Mouse (Mus musculus) heart, embryonic 13.5 days (tissue): ENCODE measurements around the gene Med21. TPM values are rescaled to one million over a fixed set of nuclear protein-coding genes. Genes with fewer than 3 reads are reported as not detected.

Experiments
- ATAC-seq: fragments of 200-750 bp; cut with Nextera tagmentation; 2 replicates; pipeline ENCODE4 v1.8.0; 2017; ENCODE audit warnings: moderate TSS enrichment; ENCODE audit not compliant: insufficient number of reproducible peaks, low FRiP score, low TSS enrichment; ENCODE audit errors: extremely low read depth
- H3K27ac ChIP-seq: fragments of 300-500 bp; sonication (generic); replicated peaks from 2 replicates; pipeline ENCODE4 v1.5.1; 2015; ENCODE audit warnings: moderate library complexity, mild to moderate bottlenecking, inconsistent platforms
- H3K27me3 ChIP-seq: fragments of 300-500 bp; sonication (generic); replicated peaks from 2 replicates; pipeline ENCODE4 v1.6.1; 2015; ENCODE audit warnings: mild to moderate bottlenecking, inconsistent platforms
- H3K36me3 ChIP-seq: fragments of 300-500 bp; sonication (generic); 2 replicates; pipeline ENCODE4 v1.6.1; 2015; ENCODE audit warnings: mild to moderate bottlenecking, inconsistent platforms
- H3K4me1 ChIP-seq: fragments of 300-500 bp; sonication (generic); 2 replicates; pipeline ENCODE4 v1.6.1; 2015; ENCODE audit warnings: inconsistent platforms
- H3K4me2 ChIP-seq: fragments of 300-500 bp; sonication (generic); 2 replicates; pipeline ENCODE4 v1.6.1; 2015; ENCODE audit warnings: inconsistent platforms, mild to moderate bottlenecking, moderate library complexity
- H3K4me3 ChIP-seq: fragments of 300-500 bp; sonication (generic); 2 replicates; pipeline ENCODE4 v1.5.1; 2015; ENCODE audit warnings: moderate library complexity, mild to moderate bottlenecking, inconsistent platforms
- H3K9ac ChIP-seq: fragments of 300-500 bp; sonication (generic); 2 replicates; pipeline ENCODE4 v1.6.1; 2015; ENCODE audit warnings: inconsistent platforms, mild to moderate bottlenecking, moderate library complexity
- H3K9me3 ChIP-seq: fragments of 300-500 bp; sonication (generic); 2 replicates; pipeline ENCODE4 v1.6.1; 2016; ENCODE audit warnings: inconsistent platforms
- WGBS: fragments of 180-500 bp; shearing (Covaris S2); methylation state at CpG from one replicate; pipeline ENCODE4 v1.1.7; 2015; ENCODE audit warnings: mixed read lengths; 5-methylcytosine and 5-hydroxymethylcytosine counted together
- polyA plus RNA-seq: library from polyadenylated mRNA; unstranded; fragments of >200 nt; fragmentation: Nextera tagmentation; extraction: Ambion mirVana; gene quantifications from 2 replicates; pipeline ENCODE4 v1.2.1, GENCODE M21; 2015

The Med21 gene
- polyA plus RNA-seq, 1 experiment from 2014 or later, result 139 TPM

DNA sequence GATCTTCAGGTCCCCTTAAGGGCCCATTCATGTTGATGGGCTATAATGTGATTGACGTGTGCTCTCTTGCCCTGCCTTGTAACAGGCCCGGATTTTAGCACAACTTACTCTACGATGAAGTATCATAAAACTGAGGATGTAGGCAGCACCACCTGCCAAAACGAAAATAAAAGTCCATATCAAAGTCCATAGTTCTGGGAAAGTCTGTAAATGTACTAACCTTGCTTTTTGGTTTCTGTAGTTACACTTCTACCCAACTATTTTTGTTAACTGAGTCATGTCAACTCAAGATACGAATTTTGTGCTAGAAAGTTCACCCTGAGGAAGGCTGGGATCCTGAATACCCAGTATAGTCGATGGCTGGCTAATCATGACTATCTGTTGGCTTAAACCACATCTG is 1.4 kb upstream of the Med21 start:
- Histone ChIP-seq H3K4me2 (no peak overlapping the region), H3K27me3 (no peaks in the 10 kb centered on the region), H3K9ac (no peak overlapping the region), H3K4me1 (peaks cover 15% of the 10 kb centered on the region), H3K9me3 (no peaks in the 10 kb centered on the region), H3K4me3 (no peak overlapping the region), H3K27ac (no peak overlapping the region), H3K36me3 (no peaks in the 10 kb centered on the region)
- ATAC-seq, result no peak
- 79% methylated on average over 6 of the region's 6 CpGs for WGBS

DNA sequence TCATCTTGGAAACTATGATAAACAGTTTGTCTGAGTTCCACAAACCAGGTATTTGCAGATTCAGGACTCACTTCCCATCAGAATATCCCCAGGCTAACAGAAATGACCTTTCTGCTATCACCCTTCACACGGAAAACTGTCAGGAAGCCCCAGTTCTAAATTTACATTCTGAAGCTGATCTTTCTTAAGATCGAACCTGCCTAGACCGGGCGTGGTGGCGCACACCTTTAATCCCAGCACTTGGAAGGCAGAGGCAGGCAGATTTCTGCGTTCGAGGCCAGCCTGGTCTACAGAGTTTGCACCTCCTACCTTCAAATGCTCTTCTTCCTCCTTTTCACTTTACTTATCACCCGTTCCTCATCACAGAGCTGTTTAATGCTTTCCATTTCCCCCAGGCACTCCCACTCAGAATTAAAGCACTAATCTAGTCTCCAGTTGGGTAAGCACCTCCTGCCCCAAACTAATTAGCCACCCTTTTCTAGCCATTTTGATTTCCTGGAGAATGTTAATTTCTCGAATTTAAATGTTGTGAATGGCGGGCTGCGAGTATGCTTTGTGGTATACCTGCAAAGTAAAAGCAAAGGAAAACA is 631 bp upstream of the Med21 start:
- Histone ChIP-seq H3K9ac (peak overlapping the region; percentile 80), H3K4me2 (peak overlapping the region; percentile 87), H3K27ac (peak overlapping the region; percentile 37; the same call in 1 of the 2 replicates), H3K9me3 (no peaks in the 10 kb centered on the region), H3K27me3 (no peaks in the 10 kb centered on the region), H3K4me3 (peak overlapping the region; percentile 84), H3K36me3 (no peaks in the 10 kb centered on the region), H3K4me1 (peaks cover 15% of the 10 kb centered on the region)
- WGBS, result 61% methylated on average over 11 of the region's 11 CpGs
- ATAC-seq, result no peak

DNA sequence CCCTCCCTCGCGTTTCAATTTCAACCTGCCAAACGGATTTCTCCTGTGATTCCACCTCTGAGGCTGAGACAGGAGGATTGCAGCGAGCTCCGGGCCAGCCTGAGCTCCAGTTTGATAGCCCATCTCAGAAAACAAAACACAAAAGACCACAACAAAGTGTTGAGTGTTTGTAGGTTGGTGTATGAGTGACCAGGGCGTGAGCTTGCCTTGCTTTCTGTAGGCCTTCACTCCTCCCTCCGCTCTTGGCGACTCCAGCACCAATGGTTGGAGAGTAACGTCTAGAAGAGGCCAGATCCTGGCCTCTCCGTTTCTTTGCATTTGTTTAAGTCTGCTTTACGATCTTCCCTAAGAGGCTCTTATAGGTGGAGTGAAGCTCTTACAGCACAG is 830 bp downstream of the Med21 start:
- ATAC-seq, result no peak

DNA sequence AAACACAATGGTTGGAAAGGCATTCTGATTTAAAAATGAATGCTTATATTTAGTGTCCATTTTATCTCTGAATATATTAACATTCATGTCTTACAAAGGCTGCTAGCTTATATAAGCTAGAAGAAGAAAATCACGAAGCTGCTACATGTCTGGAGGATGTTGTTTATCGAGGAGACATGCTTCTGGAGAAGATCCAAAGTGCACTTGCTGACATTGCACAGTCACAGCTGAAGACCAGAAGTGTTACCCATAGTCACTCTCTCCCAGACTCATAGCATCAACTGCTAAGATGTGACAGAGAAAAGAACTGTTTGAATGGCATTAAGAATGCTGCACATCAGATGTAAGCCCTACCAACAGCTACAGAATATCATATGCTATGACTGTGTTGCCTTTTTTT is 7.7 kb downstream of the Med21 start:
- Histone ChIP-seq H3K4me3 (no peak overlapping the region), H3K4me1 (peaks cover 11% of the 10 kb centered on the region), H3K27me3 (no peaks in the 10 kb centered on the region), H3K9ac (no peak overlapping the region), H3K9me3 (no peaks in the 10 kb centered on the region), H3K27ac (no peak overlapping the region), H3K36me3 (peaks cover 41% of the 10 kb centered on the region), H3K4me2 (no peak overlapping the region)
- WGBS, result 60% methylated on average over 2 of the region's 2 CpGs
- no peak for ATAC-seq

More for the DNA sequence above, 830 bp downstream of the Med21 start:
- H3K9ac ChIP-seq, result peak overlapping the region; percentile 93
- H3K4me2 ChIP-seq, result peak overlapping the region; percentile 87
- no peaks in the 10 kb centered on the region for H3K9me3 ChIP-seq
- H3K4me1 ChIP-seq, result peaks cover 15% of the 10 kb centered on the region
- no peaks in the 10 kb centered on the region for H3K27me3 ChIP-seq
- peak overlapping the region; percentile 84 for H3K4me3 ChIP-seq
- peaks cover 8% of the 10 kb centered on the region; the same call in 1 of the 2 replicates for H3K36me3 ChIP-seq
- 26% methylated on average over 11 of the region's 11 CpGs for WGBS
- peak overlapping the region; percentile 95 for H3K27ac ChIP-seq

DNA sequence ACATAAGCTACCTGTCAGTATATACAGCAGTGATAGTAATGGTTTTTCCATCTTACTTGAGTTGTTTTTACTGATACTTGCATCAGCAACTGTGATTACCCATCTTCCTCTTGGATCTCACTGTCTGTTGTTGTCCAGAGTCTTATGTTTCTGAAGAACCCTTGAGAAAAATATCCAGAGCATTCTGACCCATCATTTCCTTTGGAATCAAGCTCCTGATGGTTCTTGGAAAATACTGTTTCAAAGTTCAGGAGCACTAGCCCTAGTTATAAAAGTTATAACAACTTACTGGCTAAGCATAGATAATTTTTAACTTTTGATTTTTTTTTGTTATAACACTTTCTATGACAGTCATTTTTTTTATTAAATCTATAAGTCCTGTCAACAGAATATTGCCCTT is 9.1 kb downstream of the Med21 start:
- H3K4me2 ChIP-seq, result no peak overlapping the region
- H3K4me1 ChIP-seq, result peaks cover 11% of the 10 kb centered on the region

DNA sequence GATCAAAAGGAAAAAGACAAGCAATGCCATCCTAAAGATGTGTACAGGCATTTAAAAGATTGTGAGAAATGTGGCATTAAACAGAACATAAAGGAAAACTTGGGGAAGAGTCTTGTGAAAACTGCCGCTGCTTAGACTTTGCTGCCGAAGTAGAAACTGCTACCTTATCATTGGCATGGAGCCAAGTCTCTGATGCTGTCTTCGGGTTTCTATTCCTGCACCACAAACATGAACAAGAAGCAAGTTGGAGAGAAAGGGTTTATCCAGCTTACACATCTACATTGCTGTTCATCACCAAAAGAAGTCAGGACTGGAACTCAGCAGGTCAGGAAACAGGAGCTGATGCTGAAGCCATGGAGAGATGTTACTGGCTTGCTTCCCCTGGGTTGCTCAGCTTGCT is 10.8 kb downstream of the Med21 start:
- Histone ChIP-seq H3K27ac (peak overlapping the region; percentile 13; the same call in 1 of the 2 replicates), H3K27me3 (no peaks in the 10 kb centered on the region), H3K9me3 (no peaks in the 10 kb centered on the region), H3K9ac (no peak overlapping the region), H3K4me3 (no peak overlapping the region), H3K4me2 (peak overlapping the region; percentile 35), H3K36me3 (peaks cover 33% of the 10 kb centered on the region), H3K4me1 (peaks cover 11% of the 10 kb centered on the region)
- ATAC-seq, result no peak
- 19% methylated on average over 3 of the region's 3 CpGs for WGBS

More for the DNA sequence above, 9.1 kb downstream of the Med21 start:
- no peak overlapping the region for H3K9ac ChIP-seq
- H3K27me3 ChIP-seq, result no peaks in the 10 kb centered on the region
- H3K4me3 ChIP-seq, result no peak overlapping the region
- H3K27ac ChIP-seq, result no peak overlapping the region
- no peak for ATAC-seq
- no peaks in the 10 kb centered on the region for H3K9me3 ChIP-seq
- peaks cover 41% of the 10 kb centered on the region for H3K36me3 ChIP-seq

DNA sequence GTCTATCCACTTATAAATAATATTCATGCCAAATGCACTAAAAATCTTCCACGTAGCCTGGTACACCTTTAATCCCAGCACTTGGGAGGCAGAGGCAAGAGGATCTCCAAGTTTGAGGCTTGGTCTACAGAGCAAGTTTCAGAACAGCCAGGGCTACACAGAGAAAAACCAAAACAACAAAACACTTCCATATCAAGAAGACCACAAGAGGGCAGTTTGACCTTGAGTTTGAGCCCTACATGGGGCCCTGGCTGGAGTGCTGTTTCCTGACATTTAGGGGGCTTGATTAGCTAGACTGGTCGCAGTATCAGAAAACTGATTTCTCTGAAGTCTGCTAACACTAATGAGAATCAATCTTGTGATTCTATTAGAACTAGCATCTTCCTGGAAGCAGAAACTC is 18.2 kb downstream of the Med21 start:
- H3K4me1 ChIP-seq, result peaks cover 24% of the 10 kb centered on the region
- H3K4me3 ChIP-seq, result no peak overlapping the region
- WGBS, result 45% methylated on average over 2 of the region's 2 CpGs
- H3K9ac ChIP-seq, result no peak overlapping the region
- H3K27me3 ChIP-seq, result no peaks in the 10 kb centered on the region
- H3K36me3 ChIP-seq, result no peaks in the 10 kb centered on the region
- no peak overlapping the region for H3K27ac ChIP-seq
- ATAC-seq, result no peak
- H3K9me3 ChIP-seq, result no peaks in the 10 kb centered on the region
- no peak overlapping the region for H3K4me2 ChIP-seq

DNA sequence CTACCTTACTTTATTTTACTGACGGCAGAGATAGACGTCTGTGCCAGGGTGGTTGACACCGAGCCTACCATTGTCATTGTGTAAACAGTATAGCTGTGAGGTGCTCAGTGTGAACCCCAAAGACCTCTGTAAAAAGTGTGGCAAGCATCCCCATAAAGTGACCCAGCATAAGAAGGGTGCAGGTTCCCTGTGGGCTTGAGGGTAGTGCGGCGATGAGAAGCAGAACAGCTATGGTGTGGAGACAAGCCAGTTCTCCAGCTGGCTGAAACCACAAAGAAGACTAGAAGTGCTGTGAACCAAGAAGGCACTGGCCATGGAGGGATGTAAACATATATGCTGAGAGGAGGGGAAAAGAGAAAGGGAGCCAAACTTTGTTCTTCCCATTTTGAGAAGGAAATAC is 19.3 kb downstream of the Med21 start:
- Histone ChIP-seq H3K4me1 (peaks cover 24% of the 10 kb centered on the region), H3K36me3 (no peaks in the 10 kb centered on the region), H3K4me3 (no peak overlapping the region), H3K27me3 (no peaks in the 10 kb centered on the region), H3K9me3 (no peaks in the 10 kb centered on the region), H3K9ac (no peak overlapping the region), H3K4me2 (no peak overlapping the region), H3K27ac (no peak overlapping the region)
- ATAC-seq, result no peak
- 81% methylated on average over 5 of the region's 5 CpGs for WGBS

DNA sequence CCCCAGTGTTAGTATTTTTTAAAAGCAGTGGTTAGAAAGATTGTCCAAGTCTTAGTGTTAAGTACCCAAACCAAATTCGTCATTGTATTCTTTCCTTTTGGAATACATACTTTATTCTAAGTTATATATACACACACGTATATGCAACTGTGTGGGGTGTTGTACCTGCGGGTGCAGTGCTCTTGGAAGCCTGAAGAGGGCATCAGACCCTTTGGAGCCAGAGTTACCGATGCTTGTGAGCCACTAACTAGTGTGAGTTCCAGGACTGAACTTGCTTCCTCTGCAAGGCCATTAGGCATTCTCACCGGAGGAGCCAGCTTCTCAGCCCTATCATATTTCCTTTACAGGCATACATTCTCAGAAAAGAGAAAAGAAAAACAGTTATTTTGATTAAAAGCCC is 20.3 kb downstream of the Med21 start:
- Histone ChIP-seq H3K9me3 (no peaks in the 10 kb centered on the region), H3K4me3 (no peak overlapping the region), H3K4me1 (peaks cover 29% of the 10 kb centered on the region), H3K9ac (no peak overlapping the region), H3K36me3 (no peaks in the 10 kb centered on the region), H3K27me3 (no peaks in the 10 kb centered on the region), H3K4me2 (no peak overlapping the region), H3K27ac (no peak overlapping the region)
- no peak for ATAC-seq
- 46% methylated on average over 5 of the region's 5 CpGs for WGBS

DNA sequence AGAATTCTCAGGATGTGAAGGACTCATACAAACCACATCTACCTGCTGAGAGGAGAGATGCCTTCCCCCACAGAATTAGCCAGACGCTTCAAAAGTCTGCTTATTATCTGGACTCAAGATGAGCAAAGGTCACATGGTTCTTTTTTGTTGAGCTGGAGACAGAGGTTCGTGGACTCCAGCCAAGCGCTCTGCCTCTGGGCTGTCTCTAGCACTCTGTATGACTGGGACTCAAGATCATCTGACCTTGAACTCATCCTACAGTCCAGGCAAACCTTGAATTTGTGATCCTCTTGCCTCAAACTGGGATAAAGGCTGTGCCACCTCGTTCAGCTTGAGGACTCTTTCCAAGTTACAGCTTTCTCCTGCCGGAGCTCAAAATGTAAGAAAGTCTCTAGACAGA is 21.8 kb downstream of the Med21 start:
- Histone ChIP-seq H3K9ac (no peak overlapping the region), H3K27me3 (no peaks in the 10 kb centered on the region), H3K4me1 (peaks cover 39% of the 10 kb centered on the region), H3K4me2 (no peak overlapping the region), H3K27ac (peak overlapping the region; percentile 87), H3K9me3 (no peaks in the 10 kb centered on the region), H3K4me3 (no peak overlapping the region), H3K36me3 (no peaks in the 10 kb centered on the region)
- 27% methylated on average over 5 of the region's 5 CpGs for WGBS
- ATAC-seq, result no peak

DNA sequence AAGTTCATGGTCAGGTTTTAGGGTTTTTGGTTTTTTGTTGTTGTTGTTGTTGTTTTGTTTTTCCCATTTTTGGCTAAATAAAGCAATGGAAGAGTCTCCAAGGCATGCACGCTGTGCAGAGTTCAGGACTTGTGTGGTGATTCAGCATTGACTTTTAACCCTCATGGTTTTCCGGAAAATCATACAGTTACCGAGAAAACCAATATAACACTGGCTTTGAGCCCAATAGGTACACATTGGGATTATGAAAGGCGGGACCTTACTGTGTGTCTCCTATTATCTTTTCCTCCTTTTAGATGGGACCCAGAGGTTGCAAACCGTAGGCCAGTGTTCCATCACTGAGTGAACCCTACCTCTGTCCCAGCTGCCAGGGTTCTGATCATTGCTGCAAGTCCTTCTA is 22.6 kb downstream of the Med21 start:
- WGBS, result 91% methylated on average over 5 of the region's 5 CpGs
- ATAC-seq, result no peak
- Histone ChIP-seq H3K4me2 (no peak overlapping the region), H3K27me3 (no peaks in the 10 kb centered on the region), H3K4me3 (no peak overlapping the region), H3K9me3 (no peaks in the 10 kb centered on the region), H3K27ac (peak overlapping the region; percentile 87), H3K36me3 (no peaks in the 10 kb centered on the region), H3K9ac (0 out of 2 replicates have a peak overlapping the region, but pooled peaks have one; percentile 45), H3K4me1 (peaks cover 45% of the 10 kb centered on the region)

DNA sequence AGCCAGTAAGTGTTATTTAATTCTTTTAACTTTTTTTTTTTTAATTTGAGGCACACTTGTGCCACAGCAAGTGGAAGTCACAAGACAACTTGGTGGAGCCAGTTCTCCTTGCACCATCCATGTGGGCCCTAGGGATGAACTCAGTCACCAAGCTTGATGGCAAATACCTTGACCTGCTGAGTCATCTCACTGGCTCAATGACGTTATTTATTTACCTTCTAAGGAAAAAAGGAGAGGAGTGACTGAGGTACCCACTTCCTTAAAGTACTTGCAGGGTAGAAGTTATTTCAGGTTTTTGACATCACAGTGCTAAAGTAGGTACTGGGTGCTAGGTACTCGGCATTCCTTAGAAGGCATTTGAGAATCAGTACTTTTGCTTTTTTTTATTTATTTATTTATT is 23.1 kb downstream of the Med21 start:
- H3K4me2 ChIP-seq, result no peak overlapping the region
- no peak for ATAC-seq
- no peak overlapping the region for H3K4me3 ChIP-seq
- peaks cover 45% of the 10 kb centered on the region for H3K4me1 ChIP-seq
- H3K36me3 ChIP-seq, result 0 out of 2 replicates have a peak, but pooled peaks cover 2% of the 10 kb centered on the region
- H3K9ac ChIP-seq, result no peak overlapping the region
- WGBS, result 62% methylated on average over 2 of the region's 2 CpGs
- H3K9me3 ChIP-seq, result no peaks in the 10 kb centered on the region; the same call in 1 of the 2 replicates
- H3K27ac ChIP-seq, result no peak overlapping the region
- no peaks in the 10 kb centered on the region for H3K27me3 ChIP-seq
